Mouse (Mus musculus) hindbrain, embryonic 14.5 days (tissue): Measurements from ENCODE around the gene Nuak2. TPM values are rescaled to one million over a fixed set of nuclear protein-coding genes. Genes with fewer than 3 reads are reported as not detected.

ENCODE experiments used
- ATAC-seq: fragments of 200-750 bp; cut with Nextera tagmentation; 2 replicates; pipeline ENCODE4 v1.8.0; 2017; ENCODE audit warnings: moderate number of reproducible peaks, mild to moderate bottlenecking, moderate TSS enrichment, moderate library complexity; ENCODE audit not compliant: low FRiP score
- DNase-seq: peaks from one replicate; pipeline ENCODE4 v3.0.0-alpha.2; 2015; ENCODE audit warnings: low spot score
- H3K27ac ChIP-seq: fragments of 300-500 bp; sonication (generic); 2 replicates; pipeline ENCODE4 v1.5.1; 2014; ENCODE audit warnings: mild to moderate bottlenecking, moderate library complexity
- H3K27me3 ChIP-seq: fragments of 300-500 bp; sonication (generic); 2 replicates; pipeline ENCODE4 v1.6.1; 2014; ENCODE audit warnings: mild to moderate bottlenecking, low read length, mixed read lengths; ENCODE audit not compliant: control insufficient read depth, insufficient read depth
- H3K36me3 ChIP-seq: fragments of 300-500 bp; sonication (generic); replicated peaks from 2 replicates; pipeline ENCODE4 v1.6.1; 2014; ENCODE audit not compliant: control insufficient read depth, insufficient read depth
- H3K4me1 ChIP-seq: fragments of 300-500 bp; sonication (generic); replicated peaks from 2 replicates; pipeline ENCODE4 v1.6.1; 2014; ENCODE audit warnings: antibody characterized with exemption, low read length, mixed read lengths; ENCODE audit not compliant: control insufficient read depth, insufficient read depth
- H3K4me2 ChIP-seq: fragments of 300-500 bp; sonication (generic); replicated peaks from 2 replicates; pipeline ENCODE4 v1.6.1; 2014; ENCODE audit warnings: mild to moderate bottlenecking, moderate library complexity
- H3K4me3 ChIP-seq: fragments of 300-500 bp; sonication (generic); replicated peaks from 2 replicates; pipeline ENCODE4 v1.5.1; 2014; ENCODE audit warnings: mild to moderate bottlenecking, low read length
- H3K9ac ChIP-seq: fragments of 300-500 bp; sonication (generic); 2 replicates; pipeline ENCODE4 v1.6.1; 2014
- H3K9me3 ChIP-seq: fragments of 300-500 bp; sonication (generic); 2 replicates; pipeline ENCODE4 v1.6.1; 2016; ENCODE audit warnings: low read length; ENCODE audit not compliant: control insufficient read depth
- WGBS: fragments of 180-500 bp; shearing (Covaris S2); extraction: QIAGEN DNeasy Blood & Tissue Kit; methylation state at CpG from one replicate; pipeline ENCODE4 v1.1.7; 2014; 5-methylcytosine and 5-hydroxymethylcytosine counted together
- polyA plus RNA-seq: library from polyadenylated mRNA; unstranded; fragments of >200 nt; fragmentation: Nextera tagmentation; extraction: Ambion mirVana; gene quantifications from 2 replicates; pipeline ENCODE4 v1.2.1, GENCODE M21; 2014

Nuak2 gene
- polyA plus RNA-seq, 1 experiment from 2014 or later, result 10.7 TPM

GRCm38 (mm10) chr1:132330397-132330796 is 14.5 kb downstream of the Nuak2 start:
- H3K4me1 ChIP-seq, result peaks cover 47% of the 10 kb centered on the region
- 59% methylated on average over 15 of the region's 15 CpGs for WGBS
- H3K27ac ChIP-seq, result no peak overlapping the region
- H3K27me3 ChIP-seq, result no peaks in the 10 kb centered on the region
- no peaks in the 10 kb centered on the region for H3K9me3 ChIP-seq
- H3K4me3 ChIP-seq, result no peak overlapping the region
- peaks cover 29% of the 10 kb centered on the region for H3K36me3 ChIP-seq
- no peak overlapping the region for H3K9ac ChIP-seq
- no peak for ATAC-seq
- H3K4me2 ChIP-seq, result no peak overlapping the region
- DNase-seq, result no peak

GRCm38 (mm10) chr1:132331283-132331682 is 15.4 kb downstream of the Nuak2 start:
- Histone ChIP-seq H3K9me3 (no peaks in the 10 kb centered on the region), H3K27ac (no peak overlapping the region), H3K4me3 (no peak overlapping the region), H3K4me1 (peaks cover 52% of the 10 kb centered on the region), H3K9ac (no peak overlapping the region), H3K36me3 (peaks cover 29% of the 10 kb centered on the region), H3K4me2 (no peak overlapping the region), H3K27me3 (no peaks in the 10 kb centered on the region)
- WGBS, result 84% methylated on average over 17 of the region's 17 CpGs
- ATAC-seq, result no peak
- DNase-seq, result no peak

- no peak overlapping the region for H3K9ac ChIP-seq
- peaks cover 25% of the 10 kb centered on the region for H3K36me3 ChIP-seq
- peak overlapping the region; percentile 3; the same call in 1 of the 2 replicates for H3K27ac ChIP-seq
- no peak overlapping the region for H3K4me2 ChIP-seq
- H3K9me3 ChIP-seq, result no peaks in the 10 kb centered on the region
- H3K27me3 ChIP-seq, result no peaks in the 10 kb centered on the region
- H3K4me3 ChIP-seq, result no peak overlapping the region
- DNase-seq (no peak), ATAC-seq (no peak)
- 2% methylated on average over 2 of the region's 2 CpGs for WGBS
- H3K4me1 ChIP-seq, result peaks cover 35% of the 10 kb centered on the region
These were observed 17.3 kb downstream of the Nuak2 start for GRCm38 (mm10) chr1:132333201-132333600.

GRCm38 (mm10) chr1:132333675-132334141 is 17.8 kb downstream of the Nuak2 start:
- Histone ChIP-seq H3K4me1 (peaks cover 35% of the 10 kb centered on the region), H3K4me2 (no peak overlapping the region), H3K27ac (peak overlapping the region; percentile 3), H3K36me3 (peaks cover 20% of the 10 kb centered on the region), H3K4me3 (no peak overlapping the region), H3K9me3 (no peaks in the 10 kb centered on the region), H3K9ac (no peak overlapping the region), H3K27me3 (no peaks in the 10 kb centered on the region)
- ATAC-seq (peak; percentile 66), DNase-seq (peak; percentile 36)
- 5% methylated on average over 4 of the region's 4 CpGs for WGBS

- H3K36me3 ChIP-seq, result peaks cover 19% of the 10 kb centered on the region
- no peak for ATAC-seq
- no peak for DNase-seq
- H3K4me2 ChIP-seq, result no peak overlapping the region
- 11% methylated on average over 6 of the region's 6 CpGs for WGBS
- peak overlapping the region; percentile 3 for H3K27ac ChIP-seq
- no peaks in the 10 kb centered on the region for H3K9me3 ChIP-seq
- H3K4me3 ChIP-seq, result no peak overlapping the region
- no peak overlapping the region for H3K9ac ChIP-seq
- peaks cover 35% of the 10 kb centered on the region for H3K4me1 ChIP-seq
- no peaks in the 10 kb centered on the region for H3K27me3 ChIP-seq
These were observed 18.4 kb downstream of the Nuak2 start for GRCm38 (mm10) chr1:132334178-132334801.

- DNase-seq, result peak; percentile 33
- Histone ChIP-seq H3K27me3 (no peaks in the 10 kb centered on the region), H3K4me1 (peaks cover 35% of the 10 kb centered on the region), H3K36me3 (peaks cover 13% of the 10 kb centered on the region), H3K4me3 (no peak overlapping the region), H3K4me2 (no peak overlapping the region), H3K27ac (no peak overlapping the region), H3K9ac (no peak overlapping the region), H3K9me3 (no peaks in the 10 kb centered on the region)
- 19% methylated on average over 12 of the region's 12 CpGs for WGBS
- ATAC-seq, result no peak
These were observed 19.5 kb downstream of the Nuak2 start for GRCm38 (mm10) chr1:132335378-132335965.

GRCm38 (mm10) chr1:132336921-132337320 is 21.0 kb downstream of the Nuak2 start:
- DNase-seq (no peak), ATAC-seq (no peak)
- H3K9me3 ChIP-seq, result no peaks in the 10 kb centered on the region
- no peaks in the 10 kb centered on the region for H3K27me3 ChIP-seq
- WGBS, result 69% methylated on average over 6 of the region's 6 CpGs
- H3K9ac ChIP-seq, result no peak overlapping the region
- no peak overlapping the region for H3K4me2 ChIP-seq
- H3K4me3 ChIP-seq, result no peak overlapping the region
- H3K27ac ChIP-seq, result no peak overlapping the region
- peaks cover 33% of the 10 kb centered on the region for H3K4me1 ChIP-seq
- peaks cover 1% of the 10 kb centered on the region; the same call in 1 of the 2 replicates for H3K36me3 ChIP-seq

GRCm38 (mm10) chr1:132338027-132338660 is 22.2 kb downstream of the Nuak2 start:
- Histone ChIP-seq H3K9me3 (no peaks in the 10 kb centered on the region), H3K4me2 (no peak overlapping the region), H3K4me3 (no peak overlapping the region), H3K27ac (no peak overlapping the region), H3K9ac (no peak overlapping the region), H3K36me3 (no peaks in the 10 kb centered on the region), H3K4me1 (peaks cover 27% of the 10 kb centered on the region), H3K27me3 (no peaks in the 10 kb centered on the region)
- ATAC-seq (no peak), DNase-seq (no peak)
- WGBS, result 41% methylated on average over 8 of the region's 8 CpGs

- Histone ChIP-seq H3K27ac (no peak overlapping the region), H3K4me1 (no peaks in the 10 kb centered on the region), H3K36me3 (no peaks in the 10 kb centered on the region), H3K27me3 (no peaks in the 10 kb centered on the region), H3K9me3 (no peaks in the 10 kb centered on the region), H3K4me3 (no peak overlapping the region), H3K4me2 (no peak overlapping the region), H3K9ac (no peak overlapping the region)
- 64% methylated on average over 5 of the region's 5 CpGs for WGBS
- DNase-seq (no peak), ATAC-seq (no peak)
These were observed 26.0 kb downstream of the Nuak2 start for GRCm38 (mm10) chr1:132341731-132342501.
